Mouse (Mus musculus) heart, adult 2 months (tissue): ENCODE data around the gene Sort1.

Experiments
- CTCF ChIP-seq: fragments of 200-600 bp; IDR thresholded peaks from 2 replicates; pipeline ENCODE4 v1.8.1; 2022; ENCODE audit warnings: antibody characterized with exemption, mild to moderate bottlenecking, moderate library complexity
- EP300 ChIP-seq: fragments of 200-500 bp; IDR thresholded peaks from 2 replicates; pipeline ENCODE4 v1.6.1; 2011; ENCODE audit warnings: low read depth, low read length, control low read depth; ENCODE audit not compliant: insufficient read depth
- POLR2A ChIP-seq: fragments of 200-500 bp; IDR thresholded peaks from 2 replicates; pipeline ENCODE4 v1.6.1; 2011; ENCODE audit warnings: mild to moderate bottlenecking, low read depth, low read length, control low read depth; ENCODE audit not compliant: insufficient read depth

- TF ChIP-seq CTCF (no peak), POLR2A (no peak), EP300 (no peak)
Measured at GRCm38 (mm10) chr3:108406306-108406885, 122.5 kb downstream of the Sort1 start.
